Mouse (Mus musculus) macrophage (primary cell): ENCODE measurements at regions not wholly inside any gene's neighbourhood (a gene's known extent, or its start where the extent isn't known, plus 50 kb on each side); places are given as distances from the start of the nearest gene placed in this dataset.

ENCODE experiments used
- H3K27ac ChIP-seq: fragments of 350-480 bp; formaldehyde crosslinking; 2 replicates; pipeline ENCODE4 v1.9.0; 2021
- H3K36me3 ChIP-seq: fragments of 350-480 bp; formaldehyde crosslinking; 2 replicates; pipeline ENCODE4 v1.9.0; 2021; ENCODE audit errors: inconsistent target
- H3K4me3 ChIP-seq: fragments of 350-480 bp; formaldehyde crosslinking; 2 replicates; pipeline ENCODE4 v1.9.0; 2021; ENCODE audit errors: inconsistent target
- H3K79me2 ChIP-seq: fragments of 350-480 bp; formaldehyde crosslinking; 2 replicates; pipeline ENCODE4 v1.9.0; 2021; ENCODE audit errors: inconsistent target
- whole genome bisulfite sequencing: methylation state at CpG from one replicate; pipeline ENCODE4 v1.1.7; 2026; ENCODE audit warnings: inconsistent platforms; ENCODE audit not compliant: missing documents; 5-methylcytosine and 5-hydroxymethylcytosine counted together

GRCm38 (mm10) chr5:101172782-101173181 lies 327.3 kb downstream of the Gpat3 start:
- Histone ChIP-seq H3K36me3 (no peaks in the 10 kb centered on the region), H3K79me2 (no peaks in the 10 kb centered on the region), H3K27ac (no peak overlapping the region), H3K4me3 (no peak overlapping the region)
- WGBS: 88% methylated on average over 10 of the region's 10 CpGs

GRCm38 (mm10) chr5:101169074-101169473 lies 323.6 kb downstream of the Gpat3 start:
- H3K4me3 ChIP-seq: no peak overlapping the region
- WGBS: 47% methylated on average over 2 of the region's 2 CpGs
- H3K27ac ChIP-seq: no peak overlapping the region
- no peaks in the 10 kb centered on the region for H3K36me3 ChIP-seq
- no peaks in the 10 kb centered on the region for H3K79me2 ChIP-seq

- H3K79me2 ChIP-seq: no peaks in the 10 kb centered on the region
- no peaks in the 10 kb centered on the region for H3K36me3 ChIP-seq
- H3K27ac ChIP-seq: no peak overlapping the region
- WGBS: 74% methylated on average over 8 of the region's 8 CpGs
- H3K4me3 ChIP-seq: no peak overlapping the region
These were observed 318.2 kb downstream of the Gpat3 start for GRCm38 (mm10) chr5:101163624-101164213.

- WGBS: 45% methylated on average over 5 of the region's 5 CpGs
- Histone ChIP-seq H3K4me3 (no peak overlapping the region), H3K27ac (no peak overlapping the region), H3K36me3 (no peaks in the 10 kb centered on the region), H3K79me2 (no peaks in the 10 kb centered on the region)
These were observed 317.6 kb downstream of the Gpat3 start for GRCm38 (mm10) chr5:101163112-101163511.

GRCm38 (mm10) chr5:101157416-101157815 lies 311.9 kb downstream of the Gpat3 start:
- Histone ChIP-seq H3K27ac (no peak overlapping the region), H3K79me2 (no peaks in the 10 kb centered on the region), H3K4me3 (no peak overlapping the region), H3K36me3 (no peaks in the 10 kb centered on the region)
- WGBS: 90% methylated on average over 1 of the region's 1 CpGs

GRCm38 (mm10) chr5:101146345-101146744 lies 300.8 kb downstream of the Gpat3 start:
- WGBS: 81% methylated on average over 3 of the region's 3 CpGs
- Histone ChIP-seq H3K79me2 (no peaks in the 10 kb centered on the region), H3K27ac (no peak overlapping the region), H3K36me3 (no peaks in the 10 kb centered on the region), H3K4me3 (no peak overlapping the region)

GRCm38 (mm10) chr5:101124941-101125453 lies 279.5 kb downstream of the Gpat3 start:
- 88% methylated on average over 5 of the region's 5 CpGs for WGBS

GRCm38 (mm10) chr5:101122914-101123313 lies 277.4 kb downstream of the Gpat3 start:
- WGBS: 95% methylated on average over 6 of the region's 6 CpGs
- Histone ChIP-seq H3K27ac (no peak overlapping the region), H3K79me2 (no peaks in the 10 kb centered on the region), H3K4me3 (no peak overlapping the region), H3K36me3 (no peaks in the 10 kb centered on the region)

More at GRCm38 (mm10) chr5:101124941-101125453, 279.5 kb downstream of the Gpat3 start:
- no peaks in the 10 kb centered on the region for H3K36me3 ChIP-seq
- H3K79me2 ChIP-seq: no peaks in the 10 kb centered on the region
- no peak overlapping the region for H3K4me3 ChIP-seq
- no peak overlapping the region for H3K27ac ChIP-seq

GRCm38 (mm10) chr5:101120509-101121201 lies 275.1 kb downstream of the Gpat3 start:
- Histone ChIP-seq H3K79me2 (no peaks in the 10 kb centered on the region), H3K27ac (no peak overlapping the region), H3K4me3 (no peak overlapping the region), H3K36me3 (no peaks in the 10 kb centered on the region)
- WGBS: 69% methylated on average over 5 of the region's 5 CpGs

- Histone ChIP-seq H3K36me3 (no peaks in the 10 kb centered on the region), H3K27ac (no peak overlapping the region), H3K79me2 (no peaks in the 10 kb centered on the region), H3K4me3 (no peak overlapping the region)
- WGBS: 58% methylated on average over 7 of the region's 7 CpGs
These were observed 266.7 kb downstream of the Gpat3 start for GRCm38 (mm10) chr5:101112151-101112769.

GRCm38 (mm10) chr5:101111619-101112018 lies 266.1 kb downstream of the Gpat3 start:
- WGBS: 89% methylated on average over 4 of the region's 4 CpGs
- Histone ChIP-seq H3K79me2 (no peaks in the 10 kb centered on the region), H3K36me3 (no peaks in the 10 kb centered on the region), H3K4me3 (no peak overlapping the region), H3K27ac (no peak overlapping the region)

GRCm38 (mm10) chr5:101100975-101101699 lies 255.6 kb downstream of the Gpat3 start:
- H3K79me2 ChIP-seq: no peaks in the 10 kb centered on the region
- H3K27ac ChIP-seq: no peak overlapping the region
- 38% methylated on average over 10 of the region's 11 CpGs for WGBS
- H3K4me3 ChIP-seq: no peak overlapping the region
- H3K36me3 ChIP-seq: no peaks in the 10 kb centered on the region

- 81% methylated on average over 21 of the region's 21 CpGs for WGBS
- no peaks in the 10 kb centered on the region for H3K79me2 ChIP-seq
- H3K4me3 ChIP-seq: no peak overlapping the region
- no peak overlapping the region for H3K27ac ChIP-seq
- no peaks in the 10 kb centered on the region for H3K36me3 ChIP-seq
These were observed 245.6 kb downstream of the Gpat3 start for GRCm38 (mm10) chr5:101091027-101091598.

GRCm38 (mm10) chr5:101090415-101091026 lies 245.0 kb downstream of the Gpat3 start:
- H3K4me3 ChIP-seq: no peak overlapping the region
- H3K27ac ChIP-seq: no peak overlapping the region
- H3K79me2 ChIP-seq: no peaks in the 10 kb centered on the region
- H3K36me3 ChIP-seq: no peaks in the 10 kb centered on the region
- 92% methylated on average over 7 of the region's 7 CpGs for WGBS
